Mouse (Mus musculus): ENCODE results near the gene Srgap3. TPM values are rescaled to one million over a fixed set of nuclear protein-coding genes. Genes with fewer than 3 reads are reported as not detected.

Srgap3 gene
- polyA plus RNA-seq, 1 experiment: 2.5 TPM

GRCm38 (mm10) chr6:112912552-112912951 lies 34.5 kb downstream of the Srgap3 start:
- DNase-seq (ENCODE audit: low spot score): no peak

- DNase-seq (ENCODE audit: low spot score): no peak
Measured at GRCm38 (mm10) chr6:112909711-112910110, 37.4 kb downstream of the Srgap3 start.

- no peak for DNase-seq (ENCODE audit: low spot score)
Measured at GRCm38 (mm10) chr6:112907887-112908584, 39.0 kb downstream of the Srgap3 start.

GRCm38 (mm10) chr6:112903796-112904195 lies 43.3 kb downstream of the Srgap3 start:
- DNase-seq (ENCODE audit: low spot score): no peak

DNA sequence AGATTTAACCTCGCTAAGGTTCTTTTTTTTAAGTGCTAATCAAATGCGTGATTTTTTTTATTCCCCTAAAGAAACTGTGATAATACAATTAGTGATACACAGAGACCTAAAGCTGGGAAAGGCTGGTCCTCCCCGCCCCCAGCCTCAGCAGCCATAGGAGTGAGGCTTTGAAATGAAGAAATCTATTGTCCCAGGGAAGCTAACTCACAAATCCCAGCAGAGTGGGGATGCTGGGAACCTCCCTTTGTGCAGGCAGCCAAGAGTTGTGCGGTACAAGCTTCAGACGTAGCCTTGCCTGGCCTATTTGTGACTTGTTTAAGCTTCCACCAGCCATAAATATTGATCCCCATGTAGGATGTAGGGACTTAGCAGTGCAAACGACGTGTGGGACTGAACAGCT lies 43.8 kb downstream of the Srgap3 start:
- no peak for DNase-seq (ENCODE audit: low spot score)

GRCm38 (mm10) chr6:112902791-112903190 lies 44.3 kb downstream of the Srgap3 start:
- DNase-seq (ENCODE audit: low spot score): no peak

DNA sequence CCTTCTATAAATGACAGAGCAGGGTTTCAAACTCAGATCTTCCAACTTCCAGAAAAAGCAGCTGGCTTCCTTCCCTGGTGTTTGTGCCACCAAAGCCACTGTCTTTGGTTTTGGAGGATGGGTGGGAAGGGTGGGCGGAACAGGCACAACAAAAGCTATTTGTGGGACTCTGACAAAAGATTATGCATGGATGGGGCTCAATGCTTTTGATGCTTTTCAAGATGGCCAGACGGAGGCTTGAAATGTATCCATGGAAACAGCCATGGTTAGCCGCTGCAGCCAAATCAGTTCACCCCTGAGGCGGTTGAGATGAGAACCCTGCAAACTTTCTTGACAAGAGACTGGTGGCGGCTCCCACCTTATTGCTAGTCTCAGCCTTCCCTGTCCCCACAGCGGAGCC lies 46.8 kb downstream of the Srgap3 start:
- no peak for DNase-seq (ENCODE audit: low spot score)

GRCm38 (mm10) chr6:112899711-112900110 lies 47.4 kb downstream of the Srgap3 start:
- no peak for DNase-seq (ENCODE audit: low spot score)

- DNase-seq (ENCODE audit: low spot score): no peak
Measured at GRCm38 (mm10) chr6:112899276-112899675, 47.8 kb downstream of the Srgap3 start.

DNA sequence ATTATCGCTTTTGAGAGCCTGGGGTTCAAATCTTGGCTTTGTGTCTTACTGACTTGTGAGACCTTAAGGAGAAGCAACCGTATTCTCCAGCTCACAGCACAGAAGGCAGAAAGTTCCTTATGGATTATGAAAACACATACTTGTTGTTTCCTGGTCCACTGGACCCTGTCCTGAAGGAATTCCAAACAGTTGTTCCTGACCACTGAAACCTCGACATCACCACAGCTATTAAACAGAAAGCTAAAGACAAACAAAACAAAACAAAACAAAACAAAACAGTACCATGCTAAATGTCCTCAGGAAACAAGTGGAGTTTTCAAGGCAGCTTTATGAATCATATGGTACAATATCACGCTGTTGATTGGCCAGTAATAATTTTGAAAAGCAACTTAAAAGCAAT lies 48.6 kb downstream of the Srgap3 start:
- DNase-seq (ENCODE audit: low spot score): no peak

GRCm38 (mm10) chr6:112896372-112896771 lies 50.7 kb downstream of the Srgap3 start:
- no peak for DNase-seq (ENCODE audit: low spot score)

- no peak for DNase-seq (ENCODE audit: low spot score)
Measured at GRCm38 (mm10) chr6:112890331-112890751, 56.7 kb downstream of the Srgap3 start.

DNA sequence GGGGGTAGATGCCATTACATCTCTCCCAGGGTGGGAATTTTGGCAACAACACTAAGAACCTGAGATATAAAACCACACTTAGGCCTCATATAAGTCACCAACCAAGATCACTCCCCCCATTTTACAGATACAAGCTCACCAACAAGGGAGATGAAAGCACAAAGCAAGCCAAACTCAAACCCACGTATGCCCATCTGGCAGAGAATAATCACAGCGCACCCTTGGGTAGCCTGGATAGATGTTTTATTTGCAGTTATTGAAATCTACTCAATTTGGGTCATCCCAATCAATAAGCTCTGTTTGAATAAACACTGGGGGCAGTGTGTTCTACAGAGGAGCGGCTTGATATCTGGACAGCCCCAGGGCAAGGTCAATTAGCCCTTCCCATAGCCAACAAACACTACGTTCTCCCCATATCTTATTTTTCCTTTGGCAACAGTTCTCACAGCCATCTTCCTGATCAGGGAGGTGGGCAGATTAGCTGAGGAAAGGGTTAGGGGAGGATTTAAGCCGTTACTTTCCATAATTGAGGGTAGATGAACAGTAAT lies 63.4 kb downstream of the Srgap3 start:
- no peak for DNase-seq (ENCODE audit: low spot score)

- no peak for DNase-seq (ENCODE audit: low spot score)
Measured at GRCm38 (mm10) chr6:112880048-112880534, 67.0 kb downstream of the Srgap3 start.

- DNase-seq (ENCODE audit: low spot score): no peak
Measured at GRCm38 (mm10) chr6:112879154-112879553, 67.9 kb downstream of the Srgap3 start.

- DNase-seq (ENCODE audit: low spot score): no peak
Measured at GRCm38 (mm10) chr6:112873089-112873835, 73.8 kb downstream of the Srgap3 start.

DNA sequence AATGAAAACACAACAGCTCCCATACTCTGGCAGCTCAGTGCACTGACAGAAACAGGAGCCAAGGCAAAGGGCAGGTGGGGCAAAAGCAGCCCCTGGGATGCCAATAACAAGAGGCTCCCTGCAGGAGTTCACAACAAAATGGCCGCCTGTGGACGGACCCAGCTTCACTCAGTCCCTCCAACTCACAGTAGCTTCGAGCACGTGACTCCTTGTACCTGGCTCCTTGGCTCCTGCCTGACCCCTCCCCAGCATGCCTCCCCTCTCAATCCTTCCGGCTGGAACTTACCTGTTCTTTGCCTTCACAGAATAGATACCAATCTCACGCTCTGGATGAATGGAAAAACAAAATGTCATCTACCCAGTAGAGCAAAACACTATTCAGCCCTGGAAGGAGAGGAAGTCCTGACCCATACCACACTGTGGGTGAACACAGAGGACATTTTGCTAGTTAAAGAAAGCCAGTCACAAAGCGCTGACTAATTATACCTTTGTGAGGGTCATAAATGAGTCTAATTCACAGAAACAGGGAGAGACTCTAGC lies 75.8 kb downstream of the Srgap3 start:
- DNase-seq (ENCODE audit: low spot score): no peak

- no peak for DNase-seq (ENCODE audit: low spot score)
Measured at GRCm38 (mm10) chr6:112868197-112868957, 78.7 kb downstream of the Srgap3 start.

DNA sequence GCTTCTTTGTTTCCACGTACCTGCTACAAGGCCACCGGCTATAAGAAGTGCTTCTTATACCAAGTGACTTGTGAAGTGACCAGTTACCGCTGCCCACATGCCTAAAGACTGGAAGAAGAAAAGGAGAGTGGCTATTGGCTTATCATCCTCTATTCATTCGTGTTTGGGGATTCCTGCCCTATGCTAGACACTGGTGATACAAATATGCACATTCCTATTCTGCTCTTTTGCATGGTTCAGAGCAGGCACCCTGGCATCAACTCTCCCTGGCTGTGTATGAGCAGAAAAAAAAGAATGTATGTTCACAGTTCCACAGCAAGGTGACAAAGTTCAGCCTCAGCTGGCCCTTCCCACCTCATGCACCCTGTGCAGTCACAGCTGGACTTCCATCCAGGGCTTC lies 81.0 kb downstream of the Srgap3 start:
- no peak for DNase-seq (ENCODE audit: low spot score)

- DNase-seq (ENCODE audit: low spot score): no peak
Measured at GRCm38 (mm10) chr6:112865021-112865531, 82.0 kb downstream of the Srgap3 start.

DNA sequence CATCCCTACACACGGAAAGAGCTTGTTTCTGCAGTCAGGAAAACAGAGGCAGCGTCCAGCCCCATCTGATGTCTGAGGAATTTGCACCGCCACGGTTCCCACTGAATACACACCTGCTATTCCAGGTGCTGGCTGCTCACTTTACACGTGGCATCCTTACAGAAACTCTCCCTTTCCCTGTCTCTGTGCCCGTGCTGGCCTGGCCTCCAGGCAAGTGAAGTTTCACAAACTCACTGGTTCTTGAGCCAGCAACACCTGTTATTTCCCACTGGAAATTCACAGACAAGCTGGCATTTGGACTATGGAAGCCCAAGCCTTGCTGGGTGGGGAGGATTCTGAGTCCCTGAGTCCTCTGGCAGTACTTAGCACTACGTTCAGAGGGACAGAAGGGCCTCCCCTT lies 84.6 kb downstream of the Srgap3 start:
- DNase-seq (ENCODE audit: low spot score): no peak
